Mouse (Mus musculus): ENCODE data around the gene Vsnl1.

The Vsnl1 gene

GRCm38 (mm10) chr12:11436497-11437265 is at the start of gene Vsnl1:
TSS of gene Vsnl1 (minus strand) at chr12:11436613.
- no peak for DNase-seq (ENCODE audit: low read depth)

- no peak for DNase-seq (ENCODE audit: low read depth)
These were observed 20.2 kb upstream of the Vsnl1 start for GRCm38 (mm10) chr12:11456632-11457031.

GRCm38 (mm10) chr12:11456213-11456612 is 19.8 kb upstream of the Vsnl1 start:
- DNase-seq (ENCODE audit: low read depth): no peak

GRCm38 (mm10) chr12:11455549-11456194 is 19.3 kb upstream of the Vsnl1 start, which contains the start of gene Rad51ap2:
TSS of gene Rad51ap2 (plus strand) at chr12:11456079.
- DNase-seq (ENCODE audit: low read depth): no peak

GRCm38 (mm10) chr12:11454146-11454545 is 17.7 kb upstream of the Vsnl1 start:
- no peak for DNase-seq (ENCODE audit: low read depth)

GRCm38 (mm10) chr12:11437907-11438447 is 1.6 kb upstream of the Vsnl1 start:
- DNase-seq (ENCODE audit: low read depth): no peak

GRCm38 (mm10) chr12:11437266-11437906 is 973 bp upstream of the Vsnl1 start:
- no peak for DNase-seq (ENCODE audit: low read depth)

- DNase-seq (ENCODE audit: low read depth): no peak
These were observed 426 bp downstream of the Vsnl1 start for GRCm38 (mm10) chr12:11436023-11436350.

GRCm38 (mm10) chr12:11435246-11436022 is 979 bp downstream of the Vsnl1 start:
- DNase-seq (ENCODE audit: low read depth): no peak

GRCm38 (mm10) chr12:11434446-11434845 is 2.0 kb downstream of the Vsnl1 start:
- DNase-seq (ENCODE audit: low read depth): no peak

GRCm38 (mm10) chr12:11433716-11434115 is 2.7 kb downstream of the Vsnl1 start:
- DNase-seq (ENCODE audit: low read depth): no peak

- no peak for DNase-seq (ENCODE audit: low read depth)
These were observed 3.3 kb downstream of the Vsnl1 start for GRCm38 (mm10) chr12:11433126-11433525.

GRCm38 (mm10) chr12:11427396-11427795 is 9.0 kb downstream of the Vsnl1 start:
- DNase-seq (ENCODE audit: low read depth): no peak

GRCm38 (mm10) chr12:11418112-11418511 is 18.3 kb downstream of the Vsnl1 start:
- no peak for DNase-seq (ENCODE audit: low read depth)

- DNase-seq (ENCODE audit: low read depth): no peak
These were observed 28.7 kb downstream of the Vsnl1 start for GRCm38 (mm10) chr12:11407679-11408078.

GRCm38 (mm10) chr12:11398791-11399190 is 37.6 kb downstream of the Vsnl1 start:
- DNase-seq (ENCODE audit: low read depth): no peak

GRCm38 (mm10) chr12:11397029-11397428 is 39.4 kb downstream of the Vsnl1 start:
- no peak for DNase-seq (ENCODE audit: low read depth)

- no peak for DNase-seq (ENCODE audit: low read depth)
These were observed 40.9 kb downstream of the Vsnl1 start for GRCm38 (mm10) chr12:11395470-11395869.

GRCm38 (mm10) chr12:11392525-11392924 is 43.9 kb downstream of the Vsnl1 start:
- DNase-seq (ENCODE audit: low read depth): no peak

- no peak for DNase-seq (ENCODE audit: low read depth)
These were observed 45.0 kb downstream of the Vsnl1 start for GRCm38 (mm10) chr12:11391244-11391949.

- DNase-seq (ENCODE audit: low read depth): no peak
These were observed 47.3 kb downstream of the Vsnl1 start for GRCm38 (mm10) chr12:11389141-11389540.

All from 416B (cell line).